Mouse (Mus musculus) mesoderm, embryonic 11.5 days (tissue): ENCODE data around the gene Gmeb2.

ENCODE experiments used
- DNase-seq: peaks from one replicate; pipeline ENCODE4 v3.0.0-alpha.2; 2012; ENCODE audit warnings: low read depth, low spot score

Gene Gmeb2

DNA sequence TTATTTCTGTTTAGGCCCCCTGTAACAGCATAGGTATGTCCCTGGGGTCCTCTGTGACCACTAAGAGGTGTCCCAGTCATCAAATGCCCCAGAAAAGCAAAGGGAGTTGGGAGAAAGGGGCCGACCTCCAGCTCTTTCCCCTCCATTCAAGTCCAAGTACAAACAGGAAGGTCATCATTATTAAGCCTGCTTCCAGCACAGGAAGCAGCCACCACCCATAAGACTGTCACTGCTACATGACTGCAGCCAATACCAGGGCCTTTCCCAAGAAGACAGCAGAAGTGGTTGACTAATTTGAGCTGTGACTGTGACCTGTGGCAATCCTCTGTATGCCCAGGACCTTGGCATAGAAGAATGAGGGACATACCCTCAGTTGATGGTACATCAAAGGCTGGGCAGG, 59.5 kb downstream of the Gmeb2 start:
- DNase-seq = no peak

- no peak for DNase-seq
These were observed 60.7 kb downstream of the Gmeb2 start for GRCm38 (mm10) chr2:181227122-181227521.

- no peak for DNase-seq
These were observed 62.8 kb downstream of the Gmeb2 start for GRCm38 (mm10) chr2:181224994-181225393.

DNA sequence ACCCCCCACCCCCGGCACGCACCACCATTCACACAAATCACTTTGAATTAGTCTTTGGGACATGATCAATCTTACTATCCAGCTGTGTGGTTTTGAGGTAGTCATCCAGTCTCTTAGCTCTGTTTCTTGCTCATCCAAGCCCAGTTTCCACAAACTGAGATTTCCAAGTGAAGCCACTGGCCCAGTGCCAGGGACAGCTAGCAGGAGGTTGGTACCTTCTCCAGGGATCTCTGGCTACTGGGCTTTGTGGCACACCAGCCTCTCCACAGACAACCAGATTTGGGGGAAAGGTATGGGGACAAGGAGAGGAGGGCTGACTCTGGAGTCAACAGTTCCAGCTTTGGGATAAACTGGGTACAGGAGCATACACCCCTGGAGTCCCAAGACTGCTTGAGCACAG, 67.5 kb downstream of the Gmeb2 start:
- DNase-seq = no peak

DNA sequence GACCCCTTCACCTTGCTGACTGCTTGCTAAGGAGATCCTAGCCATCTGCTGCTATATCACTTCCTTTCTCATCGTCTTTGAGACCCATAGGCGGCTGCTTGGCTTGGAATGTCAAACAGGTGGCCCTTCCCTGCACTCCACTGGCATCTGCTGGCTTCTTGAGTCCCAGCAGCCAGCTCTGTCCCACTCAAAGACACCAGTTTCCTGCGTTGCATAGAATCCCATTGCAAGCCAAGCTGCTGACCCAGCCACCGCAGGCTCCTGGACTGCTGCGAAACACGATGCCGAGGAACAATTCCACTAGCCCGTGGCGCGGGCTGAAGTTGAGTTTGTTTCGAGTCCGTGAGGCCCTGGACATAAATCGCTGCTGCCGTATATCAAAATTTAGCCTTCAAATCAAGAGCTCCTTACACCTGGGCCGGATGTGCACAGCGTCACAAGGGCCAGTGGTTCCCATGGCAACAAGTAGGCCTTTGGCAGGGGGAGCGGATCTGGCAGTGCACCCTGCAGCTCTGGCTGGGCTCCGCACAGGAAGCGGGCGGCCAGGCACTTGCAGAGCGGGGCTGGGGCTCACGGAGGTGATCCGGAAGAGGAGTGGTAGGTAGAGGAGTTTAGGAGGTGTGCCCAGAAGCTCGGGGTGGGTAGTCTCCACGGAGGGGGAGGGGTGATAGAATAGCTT, 68.2 kb downstream of the Gmeb2 start, which contains the start of gene Fndc11:
Gene Fndc11 (plus strand): TSS at position 476 of the 679 bp plus-strand sequence.
- DNase-seq = peak; percentile 85

DNA sequence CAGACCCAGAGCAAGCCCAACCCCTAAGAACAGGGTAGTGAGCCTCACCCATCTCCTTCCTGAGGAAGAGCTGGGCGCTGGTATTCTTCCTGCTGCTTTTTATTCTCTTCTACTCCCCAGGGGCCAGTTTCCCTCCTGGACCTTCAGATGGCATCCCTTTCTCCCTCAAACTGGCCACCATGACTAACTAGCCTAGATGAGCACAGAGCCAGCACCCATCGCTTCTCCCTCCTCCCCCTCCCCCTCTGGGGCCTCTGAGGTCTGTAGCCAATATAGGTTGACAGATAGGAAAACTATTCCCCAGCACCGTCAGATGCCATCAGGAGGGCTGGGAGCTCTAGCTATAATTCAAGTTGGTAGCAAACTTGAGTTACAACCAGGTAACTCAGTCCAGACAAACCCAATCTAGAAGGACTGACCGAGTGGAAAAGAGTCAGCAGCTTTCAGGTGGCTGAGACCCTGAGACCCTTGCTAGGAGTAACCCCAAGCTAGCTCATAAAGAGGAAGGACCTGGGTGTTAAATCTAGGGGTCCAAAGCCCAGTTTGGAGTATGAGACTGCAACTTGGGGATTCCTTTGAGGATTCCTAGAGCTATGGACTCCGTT, 68.9 kb downstream of the Gmeb2 start:
- DNase-seq = no peak

- no peak for DNase-seq
These were observed 71.8 kb downstream of the Gmeb2 start for GRCm38 (mm10) chr2:181216037-181216436.

GRCm38 (mm10) chr2:181213021-181213445, 74.8 kb downstream of the Gmeb2 start, which contains the start of gene Srms:
Srms (minus strand) TSS chr2:181213185.
- peak; percentile 31 for DNase-seq

- no peak for DNase-seq
These were observed 75.3 kb downstream of the Gmeb2 start for GRCm38 (mm10) chr2:181212389-181213020.

DNA sequence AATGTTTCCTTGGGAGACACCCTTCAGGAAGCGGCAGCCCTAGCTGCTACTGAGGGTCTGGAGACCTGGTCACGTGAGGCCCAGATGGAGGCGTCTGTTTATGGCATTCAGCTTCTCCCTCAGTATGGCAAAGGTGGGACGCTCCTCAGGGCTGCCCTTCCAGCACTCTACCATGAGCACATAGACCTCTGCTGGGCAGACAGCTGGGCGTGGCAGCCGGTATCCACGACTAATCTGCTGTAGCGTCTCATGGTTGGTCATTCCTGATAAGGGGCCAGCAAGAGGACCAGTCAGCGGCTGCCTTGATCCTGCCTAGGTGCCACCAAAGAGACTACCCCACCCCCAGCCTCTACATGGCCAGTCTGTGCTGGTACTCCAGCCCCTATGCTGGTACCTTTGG, 81.7 kb downstream of the Gmeb2 start:
- no peak for DNase-seq

GRCm38 (mm10) chr2:181205678-181206077, 82.2 kb downstream of the Gmeb2 start:
- no peak for DNase-seq

DNA sequence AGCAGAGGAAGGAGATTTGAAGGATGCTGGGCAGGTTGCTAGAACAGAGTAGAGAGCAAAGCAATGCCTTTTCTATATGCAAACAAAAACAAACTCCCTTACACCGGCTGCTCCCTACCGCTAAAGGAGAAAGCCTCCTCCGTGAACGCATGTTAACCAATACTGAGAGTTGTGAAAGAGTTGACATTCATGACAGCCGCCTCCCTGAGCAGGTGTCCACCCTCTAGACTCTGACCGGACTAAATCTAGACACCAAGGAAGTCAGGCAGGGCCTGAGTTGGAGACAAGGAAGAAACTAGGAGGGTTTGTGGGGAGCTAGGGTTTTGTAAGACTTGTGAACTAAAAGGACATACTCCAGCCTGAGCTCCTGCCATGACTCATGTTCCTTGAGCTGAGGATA, 84.9 kb downstream of the Gmeb2 start:
- no peak for DNase-seq

GRCm38 (mm10) chr2:181202422-181202821, 85.4 kb downstream of the Gmeb2 start, which contains the start of gene Ptk6:
Ptk6 (minus strand) TSS chr2:181202789.
- DNase-seq = no peak

- no peak for DNase-seq
These were observed 86.2 kb downstream of the Gmeb2 start for GRCm38 (mm10) chr2:181201606-181202005.
